In genomic region chrX:38450476-38450875, GRCm38 (mm10) we compare ENCODE assay signal across 28 mouse cellular contexts. TPM values are rescaled to one million over a fixed set of nuclear protein-coding genes. Genes with fewer than 3 reads are reported as not detected.
DNase-seq lines count a peak whose midpoint lies in the region; ATAC-seq and TF ChIP-seq lines count a peak whose summit lies in the region.
"Had no signal": no experiment of that assay in that cellular context is flagged by ENCODE, and none has a peak within 500 bp of the region (broad histone marks: within the 10 kb centered on the region; RNA-seq: fewer than 3 reads in every experiment).

No protein-coding gene starts in this region.

- DNase-seq in adrenal gland, postnatal 25 days = peak; percentile 15
- DNase-seq in adrenal gland, postnatal 4 days (ENCODE audit: low spot score in 2 of 2) = no peak
- DNase-seq in kidney, postnatal 36 days = peak; percentile 37 to 44
- peak; percentile 25 for DNase-seq in lung, adult 2 months
- peak; percentile 16 to 29 for DNase-seq in lung, postnatal 4 days
- no peak for DNase-seq in forebrain, postnatal 0 days
- no peak for DNase-seq in layer of hippocampus, adult 8-10 months (ENCODE audit: low spot score in 2 of 2)
- DNase-seq: cerebellum, adult 11 months; cerebellum, postnatal 10 days; gastrocnemius, postnatal 25 days; heart, postnatal 14 days; layer of hippocampus, postnatal 36 days; thymus, postnatal 14 days had no signal

- WGBS in kidney, embryonic 15.5 days = 89% methylated on average over 6 of the region's 6 CpGs
- 67% methylated on average over 6 of the region's 6 CpGs for WGBS in lung, adult 2 months
- WGBS in forebrain, postnatal 0 days = 77% methylated on average over 6 of the region's 6 CpGs

- TF ChIP-seq POLR2A in lung, adult 2 months (IDR thresholded peaks at IDR 0.05; ENCODE audit: borderline replicate concordance, extremely low read depth, low read depth, low read length) = no peak

- no peaks in the 10 kb centered on the region for H3K27me3 ChIP-seq in kidney, embryonic 15.5 days
- no peaks in the 10 kb centered on the region for H3K27me3 ChIP-seq in forebrain, postnatal 0 days (ENCODE audit: insufficient read depth, low read length)
- H3K27me3 ChIP-seq: embryonic facial prominence, embryonic 12.5 days; forebrain, embryonic 12.5 days; heart, embryonic 13.5 days; hindbrain, embryonic 12.5 days; limb, embryonic 13.5 days; midbrain, embryonic 15.5 days; neural tube, embryonic 12.5 days had no signal

- H3K9me3 ChIP-seq in kidney, embryonic 15.5 days (replicated peaks) = no peaks in the 10 kb centered on the region
- no peaks in the 10 kb centered on the region for H3K9me3 ChIP-seq in forebrain, postnatal 0 days (ENCODE audit: low read length)
- H3K9me3 ChIP-seq: embryonic facial prominence, embryonic 12.5 days; forebrain, embryonic 12.5 days; heart, embryonic 13.5 days; hindbrain, embryonic 12.5 days; limb, embryonic 13.5 days; midbrain, embryonic 15.5 days; neural tube, embryonic 12.5 days had no signal

- H3K36me3 ChIP-seq in kidney, embryonic 15.5 days = peaks cover 37% of the 10 kb centered on the region
- no peaks in the 10 kb centered on the region; the same call in 1 of the 2 replicates for H3K36me3 ChIP-seq in forebrain, postnatal 0 days (ENCODE audit: insufficient read depth)

- H3K4me3 ChIP-seq in kidney, embryonic 15.5 days (replicated peaks) = no peak overlapping the region
- no peak overlapping the region for H3K4me3 ChIP-seq in lung, adult 2 months (replicated peaks; ENCODE audit: extremely low read depth, low read depth, low read length)
- H3K4me3 ChIP-seq in forebrain, postnatal 0 days (ENCODE audit: low read depth, low read length) = no peak overlapping the region
- H3K4me3 ChIP-seq: embryonic facial prominence, embryonic 12.5 days; erythroblast, embryonic 14.5 days; forebrain, embryonic 12.5 days; heart, adult 2 months; heart, embryonic 13.5 days; hindbrain, embryonic 12.5 days; layer of hippocampus, adult 2 months; limb, embryonic 13.5 days; midbrain, embryonic 15.5 days; neural tube, embryonic 12.5 days had no signal

- H3K27ac ChIP-seq in kidney, embryonic 15.5 days = no peak overlapping the region
- H3K27ac ChIP-seq in forebrain, postnatal 0 days (ENCODE audit: low read depth, low read length) = no peak overlapping the region
- H3K27ac ChIP-seq: embryonic facial prominence, embryonic 12.5 days; forebrain, embryonic 12.5 days; heart, adult 2 months; heart, embryonic 13.5 days; hindbrain, embryonic 12.5 days; kidney, postnatal 0 days; layer of hippocampus, adult 2 months; limb, embryonic 13.5 days; liver, embryonic 14.5 days; midbrain, embryonic 15.5 days; neural tube, embryonic 12.5 days had no signal

- H3K4me1 ChIP-seq in kidney, embryonic 15.5 days = no peaks in the 10 kb centered on the region
- no peaks in the 10 kb centered on the region; the same call in 1 of the 2 replicates for H3K4me1 ChIP-seq in lung, adult 2 months (ENCODE audit: control insufficient read depth, insufficient read depth, low read length)
- H3K4me1 ChIP-seq in forebrain, postnatal 0 days (ENCODE audit: insufficient read depth) = no peaks in the 10 kb centered on the region
- H3K4me1 ChIP-seq: embryonic facial prominence, embryonic 12.5 days; neural tube, embryonic 12.5 days had no signal

- H3K4me2 ChIP-seq in kidney, embryonic 15.5 days = no peak overlapping the region
- no peak overlapping the region for H3K4me2 ChIP-seq in forebrain, postnatal 0 days (ENCODE audit: low read depth)
- H3K4me2 ChIP-seq: embryonic facial prominence, embryonic 12.5 days; forebrain, embryonic 12.5 days; heart, embryonic 13.5 days; hindbrain, embryonic 12.5 days; limb, embryonic 13.5 days; midbrain, embryonic 15.5 days; neural tube, embryonic 12.5 days had no signal

- TF ChIP-seq CTCF in lung, adult 2 months (IDR thresholded peaks at IDR 0.05; ENCODE audit: insufficient read depth, low read length) = no peak
- no peak for TF ChIP-seq CTCF in forebrain, postnatal 0 days (IDR thresholded peaks at IDR 0.05; ENCODE audit: low read depth)

- no peak for ATAC-seq in kidney, embryonic 15.5 days (replicated peaks; ENCODE audit: low FRiP score)
- no peak for ATAC-seq in forebrain, postnatal 0 days
- ATAC-seq: CD4-positive, CD25-positive, alpha-beta regulatory T cell, adult 4 months; intestine, postnatal 0 days; midbrain, embryonic 15.5 days had no signal

- H3K9ac ChIP-seq in kidney, embryonic 15.5 days = no peak overlapping the region
- H3K9ac ChIP-seq in forebrain, postnatal 0 days = no peak overlapping the region
- H3K9ac ChIP-seq: embryonic facial prominence, embryonic 12.5 days; forebrain, embryonic 12.5 days; heart, embryonic 13.5 days; hindbrain, embryonic 12.5 days; limb, embryonic 13.5 days; liver, embryonic 14.5 days; midbrain, embryonic 15.5 days; neural tube, embryonic 12.5 days had no signal

RNA-seq across cellular contexts. Expression of gene Lamp2, which starts 5.8 kb away (rescaled TPM):
- 251 and 254 TPM in 2 replicates for total RNA-seq in adrenal gland, postnatal 25 days (2021)
- total RNA-seq in adrenal gland, postnatal 4 days (2021) = 100 to 1,000 TPM; 173 to 184 TPM
- 154 and 157 TPM in 2 replicates for polyA plus RNA-seq in kidney, embryonic 15.5 days (2015; fragmentation: Nextera tagmentation; extraction: Ambion mirVana)
- polyA plus RNA-seq in lung, adult 2 months (2012; rRNA removed) = 68.0 and 85.8 TPM in 2 replicates
- total RNA-seq in forebrain, postnatal 0 days (2014; rRNA removed) = 48.9 and 53.5 TPM in 2 replicates
- polyA plus RNA-seq in forebrain, postnatal 0 days (2015; fragmentation: Nextera tagmentation; extraction: Ambion mirVana) = 59.6 and 62.5 TPM in 2 replicates
- total RNA-seq in layer of hippocampus, adult 8-10 months (2022) = 100 to 1,000 TPM in 2 of 4 experiments, 10 to 100 TPM in 2; 84.7 to 126 (median 103) TPM

Comparison
In these comparisons a context has a peak if more than half of its experiments do, and no peak if none do; other contexts are left out.
1. DNase-seq: peak in adrenal gland, postnatal 25 days (single experiment), kidney, postnatal 36 days (2 of 2), lung, adult 2 months (single experiment) and lung, postnatal 4 days (2 of 2); none in adrenal gland, postnatal 4 days (0 of 2), forebrain, postnatal 0 days (single experiment) and layer of hippocampus, adult 8-10 months (0 of 2).